ENCODE assay signal across 7 mouse cellular contexts in the genomic region with DNA sequence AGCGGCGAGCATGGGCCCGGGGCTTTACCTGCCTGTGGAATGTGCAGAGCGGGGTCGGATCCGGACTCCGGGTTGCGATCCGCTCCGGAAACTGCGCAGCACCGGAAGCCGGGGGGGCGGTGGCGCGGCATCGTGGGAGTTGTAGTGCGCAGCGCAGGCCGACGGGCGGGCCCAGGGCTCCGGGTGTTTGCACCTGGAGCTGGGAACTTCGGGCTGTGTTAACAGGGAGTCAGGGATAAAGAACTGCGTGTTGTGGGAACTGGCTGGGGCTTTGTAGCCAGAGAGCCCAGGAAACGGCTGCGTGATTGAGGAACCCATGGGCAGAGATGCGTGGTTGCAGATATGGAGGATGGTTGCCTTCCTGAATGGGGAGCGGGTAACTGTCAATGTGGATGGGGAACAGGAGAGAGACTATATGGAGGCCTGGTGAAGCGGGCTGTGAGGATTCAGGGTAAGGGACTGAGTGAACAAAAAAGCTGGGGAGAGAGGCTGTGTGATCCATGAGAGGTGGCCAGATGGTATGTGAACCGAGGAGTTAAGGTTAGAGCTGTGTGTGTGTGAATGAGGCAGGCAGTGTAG. TPM values are rescaled to one million over a fixed set of nuclear protein-coding genes. Genes with fewer than 3 reads are reported as not detected.
DNase-seq lines count a peak whose midpoint lies in the region; ATAC-seq lines count a peak whose summit lies in the region.

Prdm15 (minus strand) TSS at position 110 of the 579 bp plus-strand sequence.

- intact Hi-C loops in gastrocnemius, postnatal 36 days (cut with DNase I): loop anchor here (5.0 kb wide), 1 partner anchor 70 kb away; no protein-coding TSS in a partner anchor
- intact Hi-C loops in left cerebral cortex, postnatal 14 days (cut with DNase I): loop anchor here (5.0 kb wide), 2 partner anchors 45 to 70 kb away; no protein-coding TSS in a partner anchor

- no peaks in the 10 kb centered on the region for H3K27me3 ChIP-seq in intestine, embryonic 15.5 days (replicated peaks)

- peak; percentile 94 for ATAC-seq in intestine, embryonic 15.5 days
- ATAC-seq in megakaryocyte-erythroid progenitor cell, adult 5-6 weeks (replicated peaks; ENCODE audit: low FRiP score, low TSS enrichment, poor library complexity, severe bottlenecking): peak; percentile 64

- DNase-seq in adrenal gland, adult 8-10 months: peak; percentile 77
- DNase-seq in embryo, embryonic 11 days: peak; percentile 93
- peak; percentile 84 to 85 for DNase-seq in gastrocnemius, postnatal 36 days
- DNase-seq in left cerebral cortex, postnatal 14 days (ENCODE audit: low spot score in 2 of 2): peak; percentile 88
- DNase-seq in right cerebral cortex, postnatal 36 days (ENCODE audit: low spot score in 2 of 2): peak; percentile 78 to 88

- peak within 1 kb of the TSS; percentile 78 for H3K4me2 ChIP-seq in intestine, embryonic 15.5 days (replicated peaks)

- peaks cover 18% of the 10 kb centered on the region for H3K4me1 ChIP-seq in intestine, embryonic 15.5 days (replicated peaks)

- H3K9me3 ChIP-seq in intestine, embryonic 15.5 days: no peaks in the 10 kb centered on the region

- no peaks in the 10 kb centered on the region for H3K36me3 ChIP-seq in intestine, embryonic 15.5 days

- peak within 1 kb of the TSS; percentile 99 for H3K4me3 ChIP-seq in intestine, embryonic 15.5 days (replicated peaks)

- 1% methylated on average over 31 of the region's 31 CpGs for WGBS in intestine, embryonic 15.5 days

- H3K27ac ChIP-seq in intestine, embryonic 15.5 days: peak within 1 kb of the TSS; percentile 100

- H3K9ac ChIP-seq in intestine, embryonic 15.5 days: peak within 1 kb of the TSS; percentile 100

RNA-seq across cellular contexts. Expression of gene Prdm15, which starts in this region (rescaled TPM):
- total RNA-seq in adrenal gland, adult 8-10 months (2022): 10 to 100 TPM in 3 of 4 experiments, 1 to 10 TPM in 1; 8.8 to 17.4 (median 16.7) TPM
- 1 to 10 TPM; 5.3 to 6.1 TPM for total RNA-seq in gastrocnemius, postnatal 36 days (2021)
- polyA plus RNA-seq in intestine, embryonic 15.5 days (2015; fragmentation: Nextera tagmentation; extraction: Ambion mirVana): 7.4 and 9.1 TPM in 2 replicates
- 10 to 100 TPM; 16.9 to 20.9 TPM for total RNA-seq in left cerebral cortex, postnatal 14 days (2021)
- total RNA-seq in megakaryocyte-erythroid progenitor cell, adult 5-6 weeks (2014; fragmentation: Nextera tagmentation): 28.6 and 37.8 TPM in 2 replicates
- total RNA-seq in megakaryocyte-erythroid progenitor cell, adult 5-6 weeks (2017): 9.7 and 13.4 TPM in 2 replicates

Comparison
In these comparisons a context has a peak if more than half of its experiments do, and no peak if none do; other contexts are left out.
1. Peak in every context shown above with its lines: DNase-seq, ATAC-seq, H3K4me3 ChIP-seq and H3K27ac ChIP-seq.